Mouse (Mus musculus) left cerebral cortex, adult 11 months (tissue): ENCODE measurements around the gene Galnt5.

ENCODE experiments used
- DNase-seq: peaks from one replicate; pipeline ENCODE4 v3.0.0; 2022; ENCODE audit warnings: low spot score

The Galnt5 gene

DNA sequence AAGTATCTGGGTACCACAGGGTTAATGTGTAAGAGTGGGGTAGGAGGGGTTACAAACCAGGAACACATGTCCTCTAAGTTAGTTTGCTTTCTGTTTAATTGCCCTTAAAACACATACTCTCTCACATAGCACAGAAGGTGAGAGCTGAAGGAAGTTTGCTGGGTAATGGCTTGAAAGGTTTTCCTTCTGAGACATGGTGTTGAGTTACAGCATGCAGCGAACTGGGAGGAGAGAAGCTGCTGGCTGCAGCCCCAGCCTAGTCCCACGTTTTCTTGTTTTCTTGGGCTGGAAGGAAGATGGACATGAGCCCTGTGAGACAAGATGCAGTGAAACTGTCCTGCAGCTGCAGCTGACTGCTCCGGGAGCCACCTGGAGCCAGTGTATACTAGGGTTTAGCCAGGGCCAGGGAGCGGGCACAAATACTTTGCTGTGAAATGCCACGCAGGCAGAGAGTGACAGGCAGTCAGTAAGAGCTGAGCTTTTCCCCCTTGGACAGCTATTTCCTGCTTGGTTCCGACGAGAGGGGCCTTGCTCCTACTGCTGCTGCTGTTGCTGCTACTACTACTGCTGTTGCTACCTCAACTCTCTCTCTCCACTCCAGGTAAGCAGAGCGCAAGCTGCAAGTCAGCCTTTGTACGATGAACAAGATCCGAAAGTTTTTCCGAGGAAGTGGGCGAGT lies at the start of gene Galnt5:
Galnt5 (plus strand) TSS at position 133 of the 679 bp plus-strand sequence.
- DNase-seq: no peak

DNA sequence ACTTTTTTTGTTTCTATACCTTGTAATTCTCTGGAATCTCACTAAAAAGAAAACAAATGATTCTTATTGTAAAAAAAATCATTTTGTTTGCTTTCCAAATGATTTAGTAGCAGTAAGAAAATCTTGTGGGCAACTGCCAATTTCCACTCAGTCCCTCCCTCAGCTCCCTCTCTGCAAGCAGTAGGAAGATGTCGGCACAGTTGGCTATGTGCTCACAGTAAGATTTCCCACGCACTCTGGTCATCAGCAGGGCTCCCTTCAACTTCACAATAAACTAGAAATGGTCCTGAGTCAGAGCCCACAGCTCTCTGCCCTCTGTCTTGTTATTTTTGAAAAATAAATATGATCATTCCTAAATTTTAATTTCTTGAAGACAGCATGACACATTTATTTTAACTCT lies 46.1 kb upstream of the Galnt5 start:
- DNase-seq: no peak

DNA sequence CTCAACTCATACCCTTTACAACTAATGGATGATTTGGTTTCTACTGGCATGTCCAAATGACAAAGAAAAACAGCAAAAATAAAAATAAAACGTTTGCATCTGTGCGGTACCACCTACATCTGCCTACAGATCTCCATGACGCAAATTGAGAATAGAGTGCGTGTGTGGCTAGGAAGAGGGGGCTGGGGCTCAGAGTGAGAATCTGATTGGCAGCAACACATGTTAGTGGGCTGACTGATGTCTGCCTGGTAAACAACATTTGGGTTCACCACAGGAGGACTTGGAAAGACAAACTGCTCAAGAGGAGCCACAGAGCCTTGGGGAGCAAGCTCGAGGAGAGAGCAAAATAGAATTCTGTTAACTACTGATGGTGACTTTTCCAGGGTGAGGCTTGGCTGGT lies 36.9 kb upstream of the Galnt5 start:
- no peak for DNase-seq

DNA sequence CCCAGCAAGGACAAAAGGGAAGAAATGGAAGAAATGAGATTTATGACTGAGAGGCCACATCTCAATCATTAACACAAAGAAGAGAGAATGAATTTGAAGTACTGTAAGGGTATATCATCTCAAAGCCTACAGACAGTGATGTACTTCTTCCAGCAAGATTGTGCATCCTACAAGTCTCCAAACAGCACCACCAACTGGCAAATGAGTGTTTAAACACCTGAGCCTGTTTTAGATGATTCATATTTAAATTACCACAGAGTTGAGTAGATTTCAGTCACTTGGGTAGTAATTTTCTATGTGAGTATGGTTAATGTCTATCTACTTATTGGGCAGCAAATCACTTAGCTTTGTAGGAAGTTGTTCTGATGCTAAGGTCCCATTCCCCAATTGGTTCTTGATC lies 15.4 kb upstream of the Galnt5 start:
- no peak for DNase-seq

DNA sequence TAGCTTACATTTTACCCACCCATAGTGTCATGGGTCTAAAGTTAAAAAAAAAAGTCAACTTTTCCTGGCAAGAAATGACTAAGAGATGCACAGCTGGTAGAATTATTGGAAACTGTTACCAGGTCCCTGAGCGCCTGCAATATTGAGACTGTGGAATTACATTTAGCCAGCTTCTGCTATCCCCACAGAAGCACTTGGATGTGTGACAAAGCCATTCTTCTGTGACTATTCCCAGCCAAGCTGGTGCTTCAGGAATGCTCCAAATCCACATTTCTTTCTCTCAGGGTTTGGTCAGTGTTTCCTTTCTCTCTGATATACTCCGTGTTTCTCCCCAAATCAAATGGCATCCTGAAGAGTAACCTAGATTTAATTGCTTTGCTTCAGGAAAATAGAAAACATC lies 6.6 kb upstream of the Galnt5 start:
- DNase-seq: no peak

DNA sequence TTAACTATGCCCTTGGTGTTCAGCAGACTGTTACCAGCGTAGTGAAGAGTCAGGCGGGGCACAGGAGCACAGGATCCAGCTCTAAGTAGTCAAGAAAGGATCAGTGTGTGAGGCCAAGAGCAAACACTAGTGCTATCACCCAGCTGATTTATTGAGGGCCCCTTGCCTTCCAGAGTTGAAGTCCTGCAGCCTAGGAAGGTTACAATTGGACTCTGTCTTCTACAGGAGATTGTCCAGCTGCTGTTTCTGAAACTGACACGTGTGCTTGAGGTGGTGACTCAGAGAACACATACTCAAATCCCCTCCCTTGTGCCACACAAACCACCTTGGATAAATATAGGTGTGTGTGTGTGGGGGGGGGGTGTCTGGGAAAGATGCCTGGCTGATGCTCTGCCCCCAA lies 3.8 kb downstream of the Galnt5 start:
- no peak for DNase-seq

DNA sequence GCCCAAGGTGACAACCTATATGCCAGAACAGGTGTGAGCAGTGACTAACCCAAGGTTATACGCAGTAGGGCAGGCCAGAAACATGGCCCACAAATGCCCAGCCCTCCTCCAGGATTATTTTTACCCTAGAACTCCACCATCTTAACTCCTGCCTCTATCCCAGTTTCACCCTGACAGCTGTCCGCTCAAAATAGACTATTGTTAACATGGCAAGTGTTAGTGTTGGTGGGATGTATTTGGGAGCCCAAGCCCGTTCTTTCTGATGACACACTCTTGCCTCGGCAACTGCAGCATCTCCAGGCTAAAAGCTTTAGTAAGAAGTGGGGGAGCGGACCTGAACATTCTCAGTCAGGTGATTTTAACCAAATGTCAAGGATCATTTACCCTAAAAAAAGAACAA lies 9.4 kb downstream of the Galnt5 start:
- DNase-seq: no peak

DNA sequence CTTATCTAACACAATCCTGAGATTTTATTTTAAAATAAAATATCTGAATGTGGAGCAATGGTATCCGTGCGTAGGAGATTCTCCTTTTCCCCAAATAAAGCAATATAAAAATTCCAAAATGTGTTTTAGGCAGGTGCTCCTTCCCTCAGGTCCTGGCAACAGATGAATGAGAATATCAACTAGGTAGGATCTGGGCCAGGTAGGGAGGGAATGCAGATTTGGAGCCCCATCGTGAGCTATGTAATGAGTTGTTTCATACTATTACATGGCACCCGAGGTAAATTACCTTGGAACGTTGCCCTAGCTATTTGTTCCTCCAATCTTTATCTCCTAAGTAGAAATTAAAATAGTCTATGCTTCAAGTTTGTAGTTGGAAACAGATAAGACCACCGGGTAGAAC lies 25.9 kb downstream of the Galnt5 start:
- no peak for DNase-seq

DNA sequence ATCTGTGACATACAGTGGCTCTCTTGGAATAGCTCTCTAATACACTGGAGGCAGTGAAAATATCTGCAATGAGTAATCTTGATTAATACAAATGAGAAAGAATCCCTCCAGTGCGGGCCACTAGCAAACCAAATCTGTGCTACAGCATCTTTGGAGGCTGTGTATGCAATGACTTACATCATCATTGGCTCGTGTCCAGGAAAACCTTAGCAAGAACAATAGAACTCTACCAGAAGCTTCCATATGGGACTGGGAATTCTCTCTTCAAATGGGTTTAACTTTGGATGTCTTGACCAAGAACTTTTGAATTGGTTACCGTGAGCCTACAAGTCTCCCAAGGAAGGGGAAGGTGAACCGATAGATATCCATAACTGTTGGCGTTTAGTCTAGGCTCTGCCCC lies 29.1 kb downstream of the Galnt5 start:
- no peak for DNase-seq

DNA sequence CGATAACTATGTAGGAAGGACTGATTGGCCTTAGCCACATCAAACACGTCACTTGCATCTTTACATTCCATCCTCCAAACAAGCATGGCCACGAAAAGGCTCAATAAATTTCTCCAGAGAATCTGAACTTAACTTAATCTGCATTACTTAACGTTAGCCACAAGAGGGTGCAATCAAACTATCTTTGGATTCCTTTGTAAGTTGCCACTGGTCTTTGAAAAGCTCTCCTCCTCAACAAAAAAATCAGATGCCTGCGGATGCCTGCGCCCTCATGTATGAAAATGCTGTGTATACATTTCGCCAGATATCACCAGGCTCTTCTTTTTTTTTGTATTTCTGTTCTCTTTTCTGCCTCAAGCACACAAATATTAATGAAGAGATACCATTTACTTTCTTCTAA lies 31.7 kb downstream of the Galnt5 start:
- no peak for DNase-seq

DNA sequence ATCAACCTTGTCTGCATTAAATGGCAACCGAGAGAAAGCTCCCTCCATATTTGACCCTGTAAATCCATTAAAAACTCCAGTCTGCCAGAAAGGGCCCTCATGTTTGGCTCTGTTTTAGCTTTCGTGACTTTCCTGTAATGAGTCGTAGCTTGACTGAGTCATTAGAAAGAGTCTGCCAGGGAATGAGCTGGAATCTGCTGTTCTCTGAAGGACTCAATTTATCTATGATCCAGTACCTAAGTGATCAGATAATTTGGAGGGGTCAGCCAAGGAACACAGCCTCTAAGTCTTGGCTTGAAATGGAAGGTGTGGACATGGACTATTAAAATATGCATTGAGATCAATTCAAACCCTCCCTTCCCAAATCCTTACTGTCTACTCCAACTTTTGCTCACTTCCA lies 33.7 kb downstream of the Galnt5 start:
- DNase-seq: no peak

DNA sequence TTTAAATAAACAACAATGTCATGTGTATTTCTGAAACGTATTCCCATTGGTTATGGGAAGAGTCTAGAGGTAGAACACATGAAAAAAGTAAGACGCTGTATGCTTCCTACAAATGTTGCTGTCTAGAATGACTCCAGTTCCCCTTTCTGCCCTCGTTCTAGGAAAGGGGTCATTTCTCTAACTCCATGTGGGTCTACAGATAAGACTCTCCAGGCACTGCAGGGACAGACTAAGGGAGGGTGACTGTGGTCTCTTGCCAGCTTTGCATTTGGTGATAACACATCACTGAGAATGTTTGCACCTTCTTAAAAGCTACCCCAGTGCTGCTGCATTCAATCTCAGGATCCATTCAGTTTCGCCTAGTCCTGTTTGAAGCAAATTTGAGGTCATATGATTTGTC lies 38.0 kb downstream of the Galnt5 start:
- no peak for DNase-seq

DNA sequence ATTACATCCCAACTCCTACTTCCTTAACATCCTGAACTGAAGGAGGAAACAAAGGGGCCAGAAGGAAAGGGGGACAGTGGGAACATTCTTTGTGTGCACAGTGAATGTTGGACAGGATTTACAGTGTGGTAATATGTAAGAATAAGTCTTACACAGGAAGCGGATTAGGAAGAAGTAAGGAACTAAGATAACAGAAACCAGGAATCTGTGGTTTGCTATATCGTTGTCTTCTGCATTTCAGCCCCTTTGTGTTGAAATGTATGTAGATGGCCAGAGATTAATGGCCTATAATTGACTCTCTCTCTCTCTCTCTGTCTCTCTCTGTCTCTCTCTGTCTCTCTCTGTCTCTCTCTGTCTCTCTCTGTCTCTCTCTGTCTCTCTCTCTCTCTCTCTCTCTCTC lies 39.2 kb downstream of the Galnt5 start:
- no peak for DNase-seq

DNA sequence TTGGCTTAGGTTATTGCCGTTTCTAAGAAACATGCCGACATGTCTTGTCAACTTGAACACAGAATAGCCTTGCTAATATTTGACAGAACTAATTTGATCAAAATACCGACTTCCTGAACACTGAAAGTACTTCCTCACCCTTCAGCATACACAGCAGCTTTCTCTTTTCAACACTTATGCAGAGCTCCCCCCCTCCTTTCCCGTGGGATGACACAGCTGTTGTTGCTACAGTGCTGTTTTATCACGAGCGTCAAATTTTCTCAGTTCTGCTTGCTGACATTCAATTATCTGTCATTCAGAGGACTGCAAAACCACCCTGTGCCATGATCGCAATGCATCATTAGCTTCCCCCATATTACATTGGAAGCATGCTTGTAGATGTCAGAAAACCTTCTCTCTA lies 44.2 kb downstream of the Galnt5 start:
- DNase-seq: peak; percentile 22

DNA sequence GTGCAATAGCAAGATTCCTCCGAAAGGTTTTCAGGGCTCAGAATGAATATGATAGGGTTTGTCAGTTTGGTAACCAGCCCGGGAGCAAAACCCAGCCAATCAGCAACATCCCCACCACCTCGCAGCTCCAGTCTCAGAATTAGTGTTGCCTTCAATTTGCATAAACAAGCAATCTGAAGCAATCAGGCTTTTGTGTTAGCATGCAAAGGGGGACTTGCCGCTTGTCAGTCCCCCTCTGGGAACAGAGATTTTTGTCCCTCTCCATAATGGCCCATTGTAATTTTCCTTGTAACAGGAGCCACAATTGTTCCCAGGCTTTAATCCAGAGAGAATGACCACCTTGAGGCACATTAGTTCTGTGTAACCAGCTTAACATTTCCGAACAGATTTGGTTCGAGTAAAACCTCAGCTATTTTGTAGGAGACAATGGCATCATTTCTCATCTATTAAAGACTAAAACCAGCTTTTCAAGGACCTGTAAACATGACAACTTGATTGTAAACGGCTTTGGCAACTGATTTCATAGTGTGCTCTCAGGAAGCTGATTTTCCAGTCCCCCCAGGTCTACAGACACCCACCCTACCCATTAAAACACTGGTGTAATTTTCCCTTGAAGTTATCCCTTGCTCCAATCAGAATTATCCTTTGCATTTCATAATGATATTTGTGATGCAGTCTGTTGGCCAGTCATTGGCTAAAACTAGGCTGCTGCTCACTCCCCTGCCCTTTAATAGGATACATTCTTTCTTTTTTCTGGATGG lies 55.3 kb downstream of the Galnt5 start, which contains the start of gene Ermn:
Ermn (minus strand) TSS at position 44 of the 761 bp plus-strand sequence.
- peak; percentile 28 for DNase-seq

DNA sequence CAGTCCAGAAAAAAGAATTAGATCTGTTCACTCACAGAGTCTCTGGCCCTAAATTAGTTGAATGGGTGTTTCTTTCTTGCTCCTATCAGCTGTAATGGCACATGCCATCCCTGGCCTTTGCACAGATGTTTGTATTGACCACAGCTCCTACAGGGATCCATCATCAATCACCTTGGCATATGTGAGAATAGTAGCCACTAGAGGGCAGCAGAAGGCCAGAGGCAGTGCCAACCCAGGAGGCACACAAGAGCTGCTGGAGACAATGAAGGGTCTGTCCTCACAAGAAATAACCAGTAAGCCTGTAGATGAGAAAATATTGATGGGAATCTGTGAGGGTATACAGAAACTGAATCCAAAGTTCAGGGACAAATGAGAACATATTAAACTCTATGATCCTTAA lies 57.7 kb downstream of the Galnt5 start:
- DNase-seq: peak; percentile 62

DNA sequence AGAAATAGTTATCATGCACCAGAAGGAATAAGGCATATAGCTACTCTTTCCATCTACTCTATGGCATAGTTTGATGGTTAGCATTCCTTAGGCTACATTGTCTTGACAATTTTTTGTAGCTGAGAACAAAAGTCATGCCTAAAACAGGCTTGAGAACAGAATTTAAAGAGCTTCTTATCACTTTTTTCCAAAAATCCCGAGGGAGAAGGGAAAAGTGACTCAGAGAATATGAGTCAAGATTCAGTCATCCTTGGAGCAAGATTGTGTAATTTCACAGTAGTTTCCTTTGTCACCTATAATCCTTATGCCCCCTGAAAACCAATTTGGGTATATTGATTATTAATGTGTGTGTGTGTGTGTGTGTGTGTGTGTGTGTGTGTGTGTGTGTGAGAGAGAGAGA lies 82.2 kb downstream of the Galnt5 start:
- DNase-seq: no peak

DNA sequence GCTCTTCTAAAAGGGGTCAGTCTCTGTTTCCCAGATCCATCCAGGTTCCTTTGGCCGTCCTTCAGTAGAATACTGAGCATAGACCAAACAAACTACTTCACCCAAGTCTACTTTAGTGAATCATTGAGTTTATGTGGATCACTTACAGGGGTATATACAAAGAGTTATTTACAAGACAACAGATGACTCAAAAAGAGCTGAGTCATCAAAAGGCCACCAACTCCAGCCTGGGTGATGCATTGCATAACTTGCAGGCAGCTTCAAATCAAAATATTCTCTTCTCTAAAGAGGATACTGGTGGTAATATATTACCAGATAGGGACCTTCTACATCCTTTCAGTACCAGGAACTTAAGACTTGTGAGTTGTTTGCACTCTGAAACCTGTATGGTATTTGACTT lies 88.7 kb downstream of the Galnt5 start:
- no peak for DNase-seq

DNA sequence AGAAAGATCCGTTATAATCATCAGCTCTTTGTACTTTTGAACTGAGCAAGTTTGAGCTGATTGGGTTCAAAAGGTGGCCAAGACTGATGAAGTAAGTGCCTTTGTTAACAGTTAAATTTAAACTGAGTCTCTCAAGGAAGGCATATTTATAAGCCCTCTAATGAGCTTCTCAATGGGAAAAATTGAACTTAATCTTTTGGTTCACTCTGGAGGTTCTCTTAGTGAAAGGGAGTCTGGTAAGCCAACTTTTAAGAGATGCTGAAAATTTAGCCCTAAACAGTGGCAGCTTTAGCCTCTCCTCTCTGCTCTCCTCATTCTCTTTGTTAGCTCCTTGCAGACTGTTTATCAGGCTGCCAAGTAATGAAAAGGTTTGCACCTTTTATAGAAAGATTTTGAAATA lies 97.1 kb downstream of the Galnt5 start:
- DNase-seq: no peak
